Mouse (Mus musculus) embryonic fibroblast, embryonic 13.5 days (primary cell): ENCODE results near the gene Rbpj.
"Not testable (repeated sequence)": the region's sequence is repeated elsewhere in the genome, so short reads cannot be mapped to it uniquely, and the experiment has no call there.

Source experiments
- CTCF ChIP-seq: IDR thresholded peaks from 2 replicates; pipeline ENCODE4 v1.5.1; 2011; ENCODE audit warnings: mild to moderate bottlenecking, control low read depth, low read length, moderate library complexity, borderline replicate concordance; ENCODE audit not compliant: insufficient read depth
- POLR2A ChIP-seq: IDR thresholded peaks from 2 replicates; pipeline ENCODE4 v1.6.1; 2011; ENCODE audit warnings: low read depth, mild to moderate bottlenecking, control low read depth, low read length, moderate library complexity

DNA sequence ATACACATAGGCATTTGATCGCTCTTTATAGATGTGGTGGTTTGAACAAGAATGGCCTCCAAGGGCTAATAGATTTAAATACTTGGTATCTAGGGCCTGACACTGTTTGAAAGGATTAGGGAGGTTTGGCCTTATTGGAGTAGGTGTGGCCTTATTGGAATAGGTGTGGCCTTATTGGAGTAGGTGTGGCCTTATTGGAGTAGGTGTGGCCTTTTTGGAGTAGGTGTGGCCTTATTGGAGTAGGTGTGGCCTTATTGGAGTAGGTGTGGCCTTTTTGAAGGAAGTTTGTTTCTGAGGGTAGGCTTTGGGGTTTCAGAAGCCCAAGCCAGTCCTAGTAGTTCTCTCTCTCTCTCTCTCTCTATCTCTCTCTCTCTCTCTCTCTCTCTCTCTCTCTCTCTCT is 84.4 kb downstream of the Rbpj start:
- not testable (repeated sequence) for TF ChIP-seq POLR2A, CTCF
